Mouse (Mus musculus): Measurements from ENCODE around the gene Cerkl. TPM values are rescaled to one million over a fixed set of nuclear protein-coding genes. Genes with fewer than 3 reads are reported as not detected.

The Cerkl gene
- polyA plus RNA-seq, 1 experiment: not detected

- WGBS: 85% methylated on average over 4 of the region's 4 CpGs
- TF ChIP-seq CTCF (IDR thresholded peaks at IDR 0.05; ENCODE audit: insufficient read depth, low read depth, low read length): no peak
- TF ChIP-seq POLR2A (IDR thresholded peaks at IDR 0.05; ENCODE audit: insufficient read depth, low read depth, low read length): no peak
- Histone ChIP-seq H3K4me3 (ENCODE audit: insufficient read depth, low read depth, low read length) (no peak overlapping the region), H3K4me1 (ENCODE audit: control insufficient read depth, insufficient read depth, low read length) (no peaks in the 10 kb centered on the region), H3K27ac (ENCODE audit: insufficient read depth, low read depth, low read length) (no peak overlapping the region)
Observed at GRCm38 (mm10) chr2:79284206-79284605, 172.4 kb downstream of the Cerkl start.

Other genes starting within 250 kb of the Cerkl start
- gene Itga4, start 201.4 kb downstream of the Cerkl start, polyA plus RNA-seq (2012; ENCODE audit: insufficient read depth, insufficient read length, low replicate concordance, missing spikeins): 89.7 and 183 TPM in 2 replicates
- gene Neurod1, start within 50 bp of the Cerkl start, polyA plus RNA-seq (2012; ENCODE audit: insufficient read depth, insufficient read length, low replicate concordance, missing spikeins): not detected in 2 replicates
- gene Itprid2, start 178.6 kb upstream of the Cerkl start, polyA plus RNA-seq (2012; ENCODE audit: insufficient read depth, insufficient read length, low replicate concordance, missing spikeins): not detected in 2 replicates

Data from olfactory bulb, adult 2 months (tissue).